Mouse (Mus musculus): Measurements from ENCODE around the gene Hoxa2.

DNA sequence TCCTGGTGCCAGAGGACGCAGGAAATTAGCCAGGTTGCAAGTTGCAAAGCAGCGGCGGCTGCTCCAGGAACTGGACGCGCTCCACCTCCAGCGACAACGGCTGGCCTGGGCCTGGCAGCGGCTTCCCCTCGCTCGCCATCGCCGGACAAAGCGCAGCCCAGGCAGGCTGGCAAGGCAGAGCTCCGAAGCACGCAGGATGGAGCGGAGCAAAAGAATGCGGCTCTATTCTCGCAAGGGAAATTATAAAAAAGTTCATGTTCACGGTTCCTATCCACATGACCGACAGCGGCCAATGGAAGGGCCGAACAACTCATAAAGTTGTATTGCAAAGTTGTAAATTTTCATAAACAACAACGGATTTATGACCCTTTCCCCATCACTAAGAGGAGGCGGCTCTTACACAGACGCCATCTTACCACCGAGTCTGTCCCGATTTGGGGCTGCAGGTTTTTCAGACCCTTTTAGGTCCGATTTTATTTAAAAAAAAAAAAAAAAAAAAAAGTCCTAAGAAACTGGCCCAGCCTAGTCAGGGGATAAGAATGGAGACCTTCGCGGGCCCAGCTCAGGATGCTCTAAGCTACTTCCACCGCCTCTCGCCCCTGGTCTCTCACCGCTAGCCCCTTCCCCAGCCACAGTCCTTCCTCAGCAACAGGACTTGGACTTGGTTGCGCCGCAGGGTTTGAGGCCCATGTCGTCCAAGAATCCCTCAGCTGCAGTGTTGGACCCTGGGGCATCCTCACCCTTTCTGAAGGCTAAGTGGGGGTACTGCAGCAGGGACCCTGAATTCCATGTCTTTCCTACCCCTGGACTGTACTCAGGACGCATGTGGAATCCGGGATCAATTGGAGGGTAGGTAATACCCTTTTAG lies 48.7 kb upstream of the Hoxa2 start, which contains the start of the genes Hoxa3 and Gm28308:
- TF ChIP-seq CHD2 (IDR thresholded peaks at IDR 0.05; ENCODE audit: low read depth, low read length) (no peak), MAFK (IDR thresholded peaks at IDR 0.05; ENCODE audit: insufficient read depth, low read depth, low read length) (no peak), ZC3H11A (IDR thresholded peaks at IDR 0.05; ENCODE audit: borderline replicate concordance, low read depth, low read length) (no peak), HCFC1 (IDR thresholded peaks at IDR 0.05; ENCODE audit: borderline replicate concordance, insufficient read depth, low read length) (no peak), ZNF384 (IDR thresholded peaks at IDR 0.05; ENCODE audit: low read depth, low read length) (peak; percentile 80)

Data from ES-E14 (cell line).